16 mouse cellular contexts compared by ENCODE assay signal in genomic region chr3:109804145-109804544, GRCm38 (mm10).
"Had no signal": no experiment of that assay in that cellular context is flagged by ENCODE, and none has a peak within 500 bp of the region (broad histone marks: within the 10 kb centered on the region; RNA-seq: fewer than 3 reads in every experiment).

No protein-coding gene starts in this region.

- H3K4me3 ChIP-seq: limb, embryonic 12.5 days; liver, embryonic 13.5 days; lung, embryonic 15.5 days; megakaryocyte, embryonic 14.5 days; neural tube, embryonic 12.5 days had no signal

- H3K4me1 ChIP-seq: limb, embryonic 12.5 days; liver, embryonic 13.5 days; lung, embryonic 15.5 days; megakaryocyte, embryonic 14.5 days; neural tube, embryonic 12.5 days had no signal

- H3K36me3 ChIP-seq: limb, embryonic 12.5 days; liver, embryonic 13.5 days; lung, embryonic 15.5 days; neural tube, embryonic 12.5 days had no signal

- H3K4me2 ChIP-seq: limb, embryonic 12.5 days; liver, embryonic 13.5 days; lung, embryonic 15.5 days; neural tube, embryonic 12.5 days had no signal

- H3K9ac ChIP-seq: limb, embryonic 12.5 days; liver, embryonic 13.5 days; liver, postnatal 0 days; lung, embryonic 15.5 days; neural tube, embryonic 12.5 days had no signal

- H3K27ac ChIP-seq: limb, embryonic 12.5 days; liver, embryonic 13.5 days; lung, embryonic 15.5 days; macrophage; neural tube, embryonic 12.5 days had no signal

- DNase-seq: kidney, adult 11 months; kidney, adult 9 months; kidney, postnatal 14 days; liver; liver, embryonic 13.5 days; liver, postnatal 0 days; lung, postnatal 14 days; right cerebral cortex, postnatal 4 days; spleen, adult 18-20 months; thymus, adult 18-20 months; thymus, postnatal 14 days had no signal

- H3K27me3 ChIP-seq: limb, embryonic 12.5 days; liver, embryonic 13.5 days; lung, embryonic 15.5 days; megakaryocyte, embryonic 14.5 days; neural tube, embryonic 12.5 days had no signal

- ATAC-seq: liver, postnatal 0 days had no signal

- H3K9me3 ChIP-seq: limb, embryonic 12.5 days; liver, embryonic 13.5 days; lung, embryonic 15.5 days; neural tube, embryonic 12.5 days had no signal
